9 mouse cellular contexts compared by ENCODE assay signal in genomic region chr10:17230040-17230818, GRCm38 (mm10).
DNase-seq lines count a peak whose midpoint lies in the region; ATAC-seq lines count a peak whose summit lies in the region.
"Had no signal": no experiment of that assay in that cellular context is flagged by ENCODE, and none has a peak within 500 bp of the region (broad histone marks: within the 10 kb centered on the region; RNA-seq: fewer than 3 reads in every experiment).

No protein-coding gene starts in this region.

- peaks cover 2% of the 10 kb centered on the region; the same call in 1 of the 2 replicates for H3K4me1 ChIP-seq in heart, embryonic 11.5 days (ENCODE audit: control insufficient read depth, insufficient read depth, low read length)
- peaks cover 43% of the 10 kb centered on the region for H3K4me1 ChIP-seq in hindbrain, embryonic 10.5 days (replicated peaks)

- ATAC-seq in heart, embryonic 11.5 days (replicated peaks; ENCODE audit: insufficient number of reproducible peaks, low FRiP score, low TSS enrichment): 0 out of 2 replicates have a peak, but pooled peaks have one; percentile 31
- no peak for ATAC-seq in megakaryocyte, adult 5-6 weeks (ENCODE audit: poor library complexity, severe bottlenecking)
- ATAC-seq in megakaryocyte progenitor cell, adult 5-6 weeks (replicated peaks; ENCODE audit: poor library complexity): no peak

- H3K9ac ChIP-seq in heart, embryonic 11.5 days (ENCODE audit: low read depth, low read length): peak overlapping the region; percentile 34; the same call in 1 of the 2 replicates

- no peak for DNase-seq in heart, adult 8-10 months (ENCODE audit: low spot score)
- peak; percentile 40 for DNase-seq in cerebellum, postnatal 25 days
- peak; percentile 81 for DNase-seq in hindbrain, embryonic 10.5 days (ENCODE audit: low spot score)
- peak; percentile 66 for DNase-seq in lung, postnatal 25 days (ENCODE audit: low spot score)
- DNase-seq in right cerebral cortex, postnatal 4 days: no peak

- no peaks in the 10 kb centered on the region for H3K27me3 ChIP-seq in heart, embryonic 11.5 days (ENCODE audit: control insufficient read depth, insufficient read depth, low read length)
- no peaks in the 10 kb centered on the region for H3K27me3 ChIP-seq in hindbrain, embryonic 10.5 days (ENCODE audit: insufficient read depth, poor library complexity, severe bottlenecking)
- H3K27me3 ChIP-seq: megakaryocyte, embryonic 14.5 days had no signal

- WGBS in heart, embryonic 11.5 days (ENCODE audit: insufficient replicate concordance): 8% methylated on average over 16 of the region's 16 CpGs
- WGBS in hindbrain, embryonic 10.5 days: 2% methylated on average over 16 of the region's 16 CpGs

- no peaks in the 10 kb centered on the region for H3K36me3 ChIP-seq in heart, embryonic 11.5 days (ENCODE audit: control insufficient read depth, insufficient read depth, low read length)
- no peaks in the 10 kb centered on the region for H3K36me3 ChIP-seq in hindbrain, embryonic 10.5 days

- H3K27ac ChIP-seq in heart, embryonic 11.5 days (ENCODE audit: low read depth, low read length): 0 out of 2 replicates have a peak overlapping the region, but pooled peaks have one; percentile 22
- peak overlapping the region; percentile 92 for H3K27ac ChIP-seq in hindbrain, embryonic 10.5 days

- no peaks in the 10 kb centered on the region for H3K9me3 ChIP-seq in heart, embryonic 11.5 days (replicated peaks; ENCODE audit: control insufficient read depth, low read length)
- H3K9me3 ChIP-seq in hindbrain, embryonic 10.5 days: no peaks in the 10 kb centered on the region
- H3K9me3 ChIP-seq: megakaryocyte, embryonic 14.5 days had no signal

- peak overlapping the region; percentile 13 for H3K4me3 ChIP-seq in heart, embryonic 11.5 days (ENCODE audit: low read depth, low read length)
- peak overlapping the region; percentile 34 for H3K4me3 ChIP-seq in hindbrain, embryonic 10.5 days
- H3K4me3 ChIP-seq: megakaryocyte, embryonic 14.5 days had no signal

- peak overlapping the region; percentile 53 for H3K4me2 ChIP-seq in heart, embryonic 11.5 days

Comparison
In these comparisons a context has a peak if more than half of its experiments do, and no peak if none do; other contexts are left out.
1. DNase-seq: peak in cerebellum, postnatal 25 days (2 of 2), hindbrain, embryonic 10.5 days (single experiment) and lung, postnatal 25 days (single experiment); none in heart, adult 8-10 months (single experiment) and right cerebral cortex, postnatal 4 days (single experiment).